Mouse (Mus musculus): ENCODE data around the gene Tex264.

DNA sequence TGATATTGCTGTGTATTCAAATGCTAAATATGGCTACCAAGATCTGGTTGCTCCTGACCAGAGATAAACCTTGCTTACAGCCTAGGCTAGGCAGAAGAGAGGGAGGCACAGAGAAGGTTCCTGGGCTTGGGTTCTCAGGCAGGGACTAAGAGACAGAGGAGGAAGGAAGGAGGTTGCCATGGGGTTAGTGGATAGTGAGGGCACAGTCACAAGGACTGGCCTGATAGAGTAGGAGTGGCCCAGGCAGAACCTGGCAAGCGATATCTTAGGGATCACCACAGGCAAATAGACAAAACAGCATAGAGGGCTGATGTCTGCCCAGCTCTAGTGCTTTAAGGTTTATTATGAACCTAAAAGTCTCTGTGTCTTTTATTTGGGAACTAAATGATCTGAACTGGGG is 41.2 kb upstream of the Tex264 start:
- no peak for TF ChIP-seq CTCF (IDR thresholded peaks at IDR 0.05; ENCODE audit: low read depth)
- no peak for TF ChIP-seq EP300 (IDR thresholded peaks at IDR 0.05; ENCODE audit: low read depth)
